Mouse (Mus musculus) stomach, embryonic 14.5 days (tissue): ENCODE measurements around the gene Eif3m. TPM values are rescaled to one million over a fixed set of nuclear protein-coding genes. Genes with fewer than 3 reads are reported as not detected.
A peak's percentile ranks its signal among the peaks of the same experiment; 100 is the strongest.

Experiments
- ATAC-seq: fragments of 200-750 bp; cut with Nextera tagmentation; 2 replicates; pipeline ENCODE4 v1.8.0; 2017; ENCODE audit warnings: low read depth, moderate TSS enrichment; ENCODE audit not compliant: insufficient number of reproducible peaks, insufficient read depth, low FRiP score
- H3K27ac ChIP-seq: fragments of 300-500 bp; sonication (generic); 2 replicates; pipeline ENCODE4 v1.5.1; 2014; ENCODE audit warnings: mild to moderate bottlenecking, low read length, moderate library complexity, mixed read lengths
- H3K27me3 ChIP-seq: fragments of 300-500 bp; sonication (generic); 2 replicates; pipeline ENCODE4 v1.6.1; 2014; ENCODE audit warnings: low read length, control low read depth, mixed read lengths; ENCODE audit not compliant: control insufficient read depth, insufficient read depth
- H3K36me3 ChIP-seq: fragments of 300-500 bp; sonication (generic); 2 replicates; pipeline ENCODE4 v1.6.1; 2014; ENCODE audit warnings: mild to moderate bottlenecking, control low read depth, low read length, moderate library complexity, mixed read lengths; ENCODE audit not compliant: control insufficient read depth, insufficient read depth
- H3K4me1 ChIP-seq: fragments of 300-500 bp; sonication (generic); 2 replicates; pipeline ENCODE4 v1.6.1; 2014; ENCODE audit warnings: low read length, control low read depth, mixed read lengths; ENCODE audit not compliant: control insufficient read depth, insufficient read depth
- H3K4me2 ChIP-seq: fragments of 300-500 bp; sonication (generic); replicated peaks from 2 replicates; pipeline ENCODE4 v1.6.1; 2014; ENCODE audit warnings: low read depth, low read length, control low read depth
- H3K4me3 ChIP-seq: fragments of 300-500 bp; sonication (generic); 2 replicates; pipeline ENCODE4 v1.5.1; 2014; ENCODE audit warnings: low read depth, low read length, control low read depth
- H3K9ac ChIP-seq: fragments of 300-500 bp; sonication (generic); replicated peaks from 2 replicates; pipeline ENCODE4 v1.6.1; 2014; ENCODE audit warnings: low read depth, mild to moderate bottlenecking, control low read depth, low read length, moderate library complexity, mixed read lengths
- H3K9me3 ChIP-seq: fragments of 300-500 bp; sonication (generic); 2 replicates; pipeline ENCODE4 v1.6.1; 2016; ENCODE audit warnings: low read depth, low read length, control low read depth; ENCODE audit not compliant: control insufficient read depth
- WGBS: fragments of 180-500 bp; shearing (Covaris S2); extraction: QIAGEN DNeasy Blood & Tissue Kit; methylation state at CpG from one replicate; pipeline ENCODE4 v1.1.7; 2014; 5-methylcytosine and 5-hydroxymethylcytosine counted together
- polyA plus RNA-seq: library from polyadenylated mRNA; unstranded; fragments of >200 nt; fragmentation: Nextera tagmentation; extraction: Ambion mirVana; gene quantifications from 2 replicates; pipeline ENCODE4 v1.2.1, GENCODE M21; 2014

The Eif3m gene
- polyA plus RNA-seq, 1 experiment from 2014 or later: 300 TPM

DNA sequence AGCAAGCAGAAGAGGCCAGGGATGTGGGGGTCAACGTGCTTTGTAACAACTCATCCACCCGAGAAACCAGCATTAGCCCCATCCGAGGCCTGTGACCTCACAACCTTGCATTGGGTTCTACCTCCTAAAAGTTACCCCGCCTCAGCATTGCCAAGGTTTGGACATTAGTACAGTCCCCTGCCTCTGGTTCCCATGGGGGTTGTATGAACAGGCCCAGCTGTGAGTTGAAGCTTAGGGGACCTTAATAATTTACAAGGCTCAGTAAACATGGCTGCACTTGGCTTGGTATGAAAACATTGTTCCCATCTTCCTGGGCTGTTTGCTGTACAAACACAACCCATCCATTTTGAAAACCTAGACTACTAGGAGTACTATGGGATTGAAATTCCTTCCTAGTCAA, 6.9 kb upstream of the Eif3m start:
- Histone ChIP-seq H3K27me3 (no peaks in the 10 kb centered on the region), H3K4me2 (no peak overlapping the region), H3K4me1 (no peaks in the 10 kb centered on the region), H3K9ac (no peak overlapping the region), H3K27ac (no peak overlapping the region), H3K36me3 (no peaks in the 10 kb centered on the region), H3K4me3 (no peak overlapping the region), H3K9me3 (no peaks in the 10 kb centered on the region)
- no peak for ATAC-seq
- WGBS: 69% methylated on average over 4 of the region's 4 CpGs

DNA sequence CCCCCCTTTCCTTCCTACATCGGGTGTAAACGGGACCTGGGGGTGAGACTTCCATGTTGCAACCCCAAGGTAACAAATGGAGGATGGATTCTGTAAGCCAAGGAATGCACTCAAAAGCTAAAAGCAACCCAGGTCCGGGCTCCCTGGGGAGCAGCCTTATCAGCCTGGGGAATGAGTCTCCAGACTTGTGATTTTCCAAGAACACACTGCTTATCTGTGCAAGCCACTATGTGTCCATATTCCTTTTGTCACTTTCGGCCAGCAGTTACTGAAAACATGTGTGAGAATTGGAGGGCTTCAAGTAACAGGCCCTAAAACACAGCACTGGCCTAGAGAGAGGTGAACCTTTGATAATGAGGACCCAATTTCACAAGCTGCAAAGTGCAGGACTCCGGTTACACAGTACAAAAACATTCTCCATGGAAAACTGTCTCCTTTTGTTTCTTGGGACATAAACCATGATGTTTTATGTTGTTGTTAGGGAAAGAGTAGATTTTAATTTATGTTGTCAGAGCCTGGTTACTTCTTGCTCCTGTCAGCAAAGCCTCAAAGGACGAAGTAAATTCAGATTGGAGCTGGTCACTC, 6.2 kb upstream of the Eif3m start:
- Histone ChIP-seq H3K4me1 (no peaks in the 10 kb centered on the region), H3K9ac (no peak overlapping the region), H3K4me2 (no peak overlapping the region), H3K27me3 (no peaks in the 10 kb centered on the region), H3K36me3 (no peaks in the 10 kb centered on the region), H3K27ac (no peak overlapping the region), H3K4me3 (no peak overlapping the region), H3K9me3 (no peaks in the 10 kb centered on the region)
- 69% methylated on average over 6 of the region's 6 CpGs for WGBS
- ATAC-seq: no peak

DNA sequence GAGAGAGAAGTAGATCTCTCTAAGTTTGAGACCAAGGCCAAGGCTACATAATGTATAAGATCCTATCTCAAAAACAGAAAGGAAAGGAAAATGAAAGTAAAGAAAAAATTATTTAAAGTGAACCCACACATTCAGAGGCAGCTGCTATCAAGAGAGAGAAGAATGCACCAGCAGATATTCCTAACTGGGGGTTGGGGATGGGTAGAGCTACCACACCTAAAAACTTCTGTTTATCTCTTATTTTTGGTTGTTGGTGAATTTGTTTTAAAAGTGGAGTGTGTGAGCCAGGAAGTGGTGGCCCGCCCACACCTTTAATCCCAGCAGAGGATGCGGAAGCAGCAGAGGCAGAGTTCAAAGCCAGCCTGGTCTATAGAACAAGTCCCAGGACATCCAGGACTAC, 5.0 kb upstream of the Eif3m start:
- no peak overlapping the region for H3K4me3 ChIP-seq
- H3K4me2 ChIP-seq: no peak overlapping the region
- H3K4me1 ChIP-seq: no peaks in the 10 kb centered on the region
- no peaks in the 10 kb centered on the region for H3K27me3 ChIP-seq
- no peaks in the 10 kb centered on the region for H3K9me3 ChIP-seq
- no peaks in the 10 kb centered on the region for H3K36me3 ChIP-seq
- H3K9ac ChIP-seq: no peak overlapping the region
- no peak for ATAC-seq
- 81% methylated on average over 2 of the region's 2 CpGs for WGBS
- H3K27ac ChIP-seq: no peak overlapping the region

DNA sequence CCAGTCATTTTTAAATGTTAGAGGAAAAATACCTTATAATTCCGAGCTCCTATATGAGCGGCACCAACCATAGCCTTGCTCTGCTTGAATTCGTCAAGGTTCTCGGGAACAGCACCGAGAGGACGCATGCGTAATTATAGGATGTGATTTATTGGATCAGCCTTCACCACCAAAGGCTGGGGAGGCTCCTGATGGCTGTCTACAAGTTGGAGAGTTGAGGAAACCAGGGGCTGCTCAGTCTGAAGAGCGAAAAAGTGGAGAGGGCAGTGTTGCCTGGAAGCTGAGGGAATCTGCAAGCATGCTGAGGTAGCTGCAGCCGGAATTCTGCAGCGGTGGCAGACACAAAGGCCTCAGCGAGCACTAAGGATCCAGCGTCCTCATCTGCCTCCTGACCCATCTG, 4.4 kb upstream of the Eif3m start:
- Histone ChIP-seq H3K9me3 (no peaks in the 10 kb centered on the region), H3K27ac (no peak overlapping the region), H3K4me3 (no peak overlapping the region), H3K36me3 (no peaks in the 10 kb centered on the region), H3K9ac (no peak overlapping the region), H3K27me3 (no peaks in the 10 kb centered on the region), H3K4me1 (no peaks in the 10 kb centered on the region), H3K4me2 (no peak overlapping the region)
- no peak for ATAC-seq
- WGBS: 71% methylated on average over 12 of the region's 12 CpGs

DNA sequence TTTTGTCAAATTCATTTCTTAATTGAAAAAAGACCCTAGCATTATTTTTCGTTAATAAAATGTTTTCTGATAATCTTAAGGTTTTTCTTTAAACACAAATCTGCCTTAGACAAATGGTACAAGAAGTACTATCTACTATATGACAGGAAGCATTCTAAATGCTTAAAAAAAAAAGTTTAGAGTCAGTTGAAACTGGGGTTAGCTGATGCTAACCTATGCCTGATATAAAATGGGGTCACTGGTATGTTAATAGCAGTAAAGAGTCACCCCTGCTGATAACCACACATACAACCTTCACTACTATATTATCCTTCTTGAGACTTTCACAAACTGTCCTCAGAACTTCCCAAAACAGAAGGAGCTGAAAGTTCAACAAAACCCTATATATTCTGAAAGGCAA, 2.6 kb upstream of the Eif3m start:
- 78% methylated on average over 1 of the region's 1 CpGs for WGBS
- no peak for ATAC-seq
- no peaks in the 10 kb centered on the region for H3K36me3 ChIP-seq
- peaks cover 4% of the 10 kb centered on the region; the same call in 1 of the 2 replicates for H3K4me1 ChIP-seq
- H3K4me3 ChIP-seq: no peak overlapping the region
- no peak overlapping the region for H3K27ac ChIP-seq
- no peaks in the 10 kb centered on the region for H3K9me3 ChIP-seq
- no peaks in the 10 kb centered on the region for H3K27me3 ChIP-seq
- H3K9ac ChIP-seq: no peak overlapping the region
- no peak overlapping the region for H3K4me2 ChIP-seq

DNA sequence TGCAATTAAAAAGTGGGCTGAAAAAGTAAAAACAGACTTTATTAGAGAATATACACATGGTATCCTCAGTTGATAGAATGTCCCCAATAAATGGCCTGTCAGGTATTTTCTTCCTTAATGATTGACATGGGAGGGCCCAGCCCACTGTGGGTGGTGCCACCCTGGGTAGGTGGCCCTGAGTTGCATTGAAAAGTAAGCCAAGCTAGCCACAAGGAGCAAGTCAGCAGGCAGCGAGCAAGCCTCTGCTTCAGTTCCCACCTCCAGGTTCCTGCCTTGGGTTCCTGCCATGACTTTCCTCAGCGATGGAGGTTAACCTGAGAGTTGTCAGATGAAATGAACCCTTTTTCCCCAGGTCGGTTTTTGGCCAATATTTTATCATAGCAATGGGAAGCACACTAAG, 922 bp upstream of the Eif3m start:
- H3K27ac ChIP-seq: no peak overlapping the region
- H3K4me3 ChIP-seq: 0 out of 2 replicates have a peak overlapping the region, but pooled peaks have one; percentile 82
- H3K9ac ChIP-seq: no peak overlapping the region
- H3K36me3 ChIP-seq: peaks cover 7% of the 10 kb centered on the region
- H3K4me1 ChIP-seq: peaks cover 4% of the 10 kb centered on the region; the same call in 1 of the 2 replicates
- ATAC-seq: no peak
- peak overlapping the region; percentile 58 for H3K4me2 ChIP-seq
- no peaks in the 10 kb centered on the region for H3K27me3 ChIP-seq
- H3K9me3 ChIP-seq: no peaks in the 10 kb centered on the region
- 87% methylated on average over 3 of the region's 3 CpGs for WGBS

DNA sequence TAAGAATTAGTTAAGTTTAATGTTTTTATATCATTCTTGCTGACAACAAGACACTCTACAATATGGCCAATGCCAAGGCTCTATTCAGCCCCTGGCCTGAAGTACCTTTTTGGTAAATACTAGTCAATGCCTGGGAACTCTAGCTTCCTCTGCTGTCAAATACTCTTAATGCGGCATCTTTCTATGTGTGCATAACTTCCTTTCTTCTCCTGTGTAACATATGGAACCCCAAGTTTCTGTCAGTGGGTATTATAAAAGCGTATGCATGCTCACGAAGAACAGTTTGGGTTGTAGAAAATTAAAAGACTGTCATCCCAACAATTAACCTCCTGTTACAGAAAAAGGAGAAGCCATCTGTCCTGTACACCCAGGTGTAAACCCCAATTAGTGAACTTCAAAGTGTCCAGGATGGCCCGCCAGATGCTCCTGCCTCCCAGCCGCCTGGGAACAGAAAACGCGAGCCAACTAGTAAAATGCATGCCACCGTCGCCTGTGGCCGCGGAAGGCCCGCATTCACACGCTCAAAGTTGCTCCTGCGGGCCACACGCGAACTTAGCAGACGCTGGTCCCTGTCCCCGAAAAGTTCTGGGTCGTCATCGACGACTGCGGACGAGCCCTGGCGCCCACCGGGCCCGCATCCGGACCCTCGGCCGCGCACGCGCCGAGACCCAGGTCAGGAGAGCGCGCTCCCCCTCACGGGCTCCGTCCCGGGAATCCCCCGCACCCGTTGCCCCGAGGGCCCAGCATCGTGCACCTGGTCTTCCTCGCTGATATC, 501 bp downstream of the Eif3m start:
- Histone ChIP-seq H3K27me3 (no peaks in the 10 kb centered on the region), H3K4me3 (peak overlapping the region; percentile 82), H3K27ac (no peak overlapping the region), H3K9ac (peak overlapping the region; percentile 89), H3K4me2 (peak overlapping the region; percentile 62), H3K9me3 (no peaks in the 10 kb centered on the region), H3K36me3 (peaks cover 19% of the 10 kb centered on the region), H3K4me1 (peaks cover 4% of the 10 kb centered on the region; the same call in 1 of the 2 replicates)
- WGBS: 1% methylated on average over 43 of the region's 43 CpGs
- peak; percentile 74 for ATAC-seq

DNA sequence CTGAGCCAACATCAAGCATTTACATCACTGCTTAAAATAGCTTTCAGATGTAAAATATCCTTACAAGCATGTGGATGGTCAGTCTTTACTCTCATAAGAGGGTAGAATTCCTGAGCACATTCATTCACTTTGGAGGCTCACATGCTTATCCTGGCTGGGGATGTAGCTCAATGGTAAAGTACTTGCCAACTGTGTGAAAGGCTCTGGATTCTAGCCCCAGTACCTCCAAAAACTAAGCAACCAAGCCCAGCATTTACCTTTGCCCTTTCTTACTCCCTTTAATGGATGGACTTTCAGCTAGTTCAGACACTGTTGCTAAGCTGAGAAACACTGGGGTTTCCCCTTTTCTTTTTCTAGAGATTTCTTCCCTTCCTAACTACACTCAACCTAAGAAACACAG, 9.6 kb downstream of the Eif3m start:
- Histone ChIP-seq H3K4me1 (no peaks in the 10 kb centered on the region), H3K9ac (no peak overlapping the region), H3K4me3 (no peak overlapping the region), H3K27me3 (no peaks in the 10 kb centered on the region), H3K9me3 (no peaks in the 10 kb centered on the region), H3K36me3 (peaks cover 70% of the 10 kb centered on the region), H3K4me2 (no peak overlapping the region), H3K27ac (no peak overlapping the region)
- no peak for ATAC-seq
